12 mouse cellular contexts compared by ENCODE assay signal in genomic region chrX:161634342-161634741, GRCm38 (mm10).
A peak's percentile ranks its signal among the peaks of the same experiment; 100 is the strongest.
DNase-seq lines count a peak whose midpoint lies in the region; ATAC-seq lines count a peak whose summit lies in the region.
"Had no signal": no experiment of that assay in that cellular context is flagged by ENCODE, and none has a peak within 500 bp of the region (broad histone marks: within the 10 kb centered on the region; RNA-seq: fewer than 3 reads in every experiment).

No protein-coding gene starts in this region.

- WGBS in kidney, embryonic 16.5 days: 61% methylated on average over 2 of the region's 2 CpGs
- 74% methylated on average over 2 of the region's 2 CpGs for WGBS in hindbrain, embryonic 13.5 days
- 72% methylated on average over 2 of the region's 2 CpGs for WGBS in neural tube, embryonic 12.5 days

- H3K9ac ChIP-seq in kidney, embryonic 16.5 days (replicated peaks; ENCODE audit: low read length): no peak overlapping the region
- H3K9ac ChIP-seq in hindbrain, embryonic 13.5 days: no peak overlapping the region
- H3K9ac ChIP-seq in neural tube, embryonic 12.5 days: no peak overlapping the region
- H3K9ac ChIP-seq: embryonic facial prominence, embryonic 13.5 days; lung, embryonic 15.5 days had no signal

- H3K4me1 ChIP-seq in kidney, embryonic 16.5 days (ENCODE audit: insufficient read depth, low read length): no peaks in the 10 kb centered on the region
- H3K4me1 ChIP-seq in hindbrain, embryonic 13.5 days (replicated peaks): peaks cover 6% of the 10 kb centered on the region; the same call in 1 of the 2 replicates
- H3K4me1 ChIP-seq in neural tube, embryonic 12.5 days: no peaks in the 10 kb centered on the region
- H3K4me1 ChIP-seq: embryonic facial prominence, embryonic 13.5 days; lung, embryonic 15.5 days had no signal

- H3K9me3 ChIP-seq in kidney, embryonic 16.5 days (ENCODE audit: low read length): no peaks in the 10 kb centered on the region
- no peaks in the 10 kb centered on the region for H3K9me3 ChIP-seq in hindbrain, embryonic 13.5 days
- H3K9me3 ChIP-seq in neural tube, embryonic 12.5 days: no peaks in the 10 kb centered on the region
- H3K9me3 ChIP-seq: embryonic facial prominence, embryonic 13.5 days; G1E; lung, embryonic 15.5 days had no signal

- no peak overlapping the region for H3K4me3 ChIP-seq in kidney, embryonic 16.5 days (ENCODE audit: low read length)
- H3K4me3 ChIP-seq in hindbrain, embryonic 13.5 days: no peak overlapping the region
- H3K4me3 ChIP-seq in neural tube, embryonic 12.5 days: no peak overlapping the region
- H3K4me3 ChIP-seq: embryonic facial prominence, embryonic 13.5 days; gastrocnemius, adult 2 months; lung, embryonic 15.5 days had no signal

- no peak overlapping the region for H3K4me2 ChIP-seq in kidney, embryonic 16.5 days (replicated peaks; ENCODE audit: low read depth, low read length)
- H3K4me2 ChIP-seq in hindbrain, embryonic 13.5 days: no peak overlapping the region
- no peak overlapping the region for H3K4me2 ChIP-seq in neural tube, embryonic 12.5 days (replicated peaks)
- H3K4me2 ChIP-seq: embryonic facial prominence, embryonic 13.5 days; lung, embryonic 15.5 days had no signal

- ATAC-seq in kidney, embryonic 16.5 days (ENCODE audit: low FRiP score, low TSS enrichment): peak; percentile 74; the same call in 1 of the 2 replicates
- ATAC-seq in hindbrain, embryonic 13.5 days (ENCODE audit: low FRiP score): peak; percentile 92
- ATAC-seq in neural tube, embryonic 12.5 days (ENCODE audit: low FRiP score, low read depth): peak; percentile 74; the same call in 1 of the 2 replicates
- no peak for ATAC-seq in inflammation-experienced regulatory T-cells, adult 6 months

- no peaks in the 10 kb centered on the region for H3K36me3 ChIP-seq in kidney, embryonic 16.5 days (ENCODE audit: insufficient read depth, low read length)
- no peaks in the 10 kb centered on the region for H3K36me3 ChIP-seq in hindbrain, embryonic 13.5 days
- no peaks in the 10 kb centered on the region for H3K36me3 ChIP-seq in neural tube, embryonic 12.5 days
- H3K36me3 ChIP-seq: embryonic facial prominence, embryonic 13.5 days; G1E; lung, embryonic 15.5 days had no signal

- H3K27ac ChIP-seq in kidney, embryonic 16.5 days (ENCODE audit: low read length): no peak overlapping the region
- no peak overlapping the region for H3K27ac ChIP-seq in hindbrain, embryonic 13.5 days
- no peak overlapping the region for H3K27ac ChIP-seq in neural tube, embryonic 12.5 days
- H3K27ac ChIP-seq: embryonic facial prominence, embryonic 13.5 days; gastrocnemius, adult 2 months; lung, embryonic 15.5 days had no signal

- no peak for DNase-seq in kidney, adult 11 months
- DNase-seq in brain, adult 2 months (ENCODE audit: low read depth, low spot score): peak; percentile 61
- no peak for DNase-seq in gastrocnemius, postnatal 25 days
- DNase-seq: cerebellum, adult 11 months; gastrocnemius, adult 2 months had no signal

- peaks cover 12% of the 10 kb centered on the region for H3K27me3 ChIP-seq in kidney, embryonic 16.5 days (ENCODE audit: insufficient read depth, low read length)
- H3K27me3 ChIP-seq in hindbrain, embryonic 13.5 days: peaks cover 9% of the 10 kb centered on the region; the same call in 1 of the 2 replicates
- H3K27me3 ChIP-seq in neural tube, embryonic 12.5 days (replicated peaks): no peaks in the 10 kb centered on the region
- H3K27me3 ChIP-seq: lung, embryonic 15.5 days had no signal
